Mouse (Mus musculus): ENCODE results near the gene Lsamp. TPM values are rescaled to one million over a fixed set of nuclear protein-coding genes. Genes with fewer than 3 reads are reported as not detected.

Lsamp gene
- polyA plus RNA-seq, 1 experiment from 2014 or later, result not detected

GRCm38 (mm10) chr16:42147164-42147563 lies 2163.0 kb downstream of the Lsamp start:
- Histone ChIP-seq H3K4me3 (ENCODE audit: inconsistent target) (no peak overlapping the region), H3K27ac (no peak overlapping the region), H3K36me3 (ENCODE audit: inconsistent target) (no peaks in the 10 kb centered on the region), H3K79me2 (ENCODE audit: inconsistent target) (no peaks in the 10 kb centered on the region)
- WGBS (ENCODE audit: missing documents), result 85% methylated on average over 6 of the region's 6 CpGs

GRCm38 (mm10) chr16:42149216-42149942 lies 2165.2 kb downstream of the Lsamp start:
- no peak overlapping the region for H3K4me3 ChIP-seq (ENCODE audit: inconsistent target)
- 75% methylated on average over 6 of the region's 6 CpGs for WGBS (ENCODE audit: missing documents)
- no peaks in the 10 kb centered on the region for H3K79me2 ChIP-seq (ENCODE audit: inconsistent target)
- no peak overlapping the region for H3K27ac ChIP-seq
- H3K36me3 ChIP-seq (ENCODE audit: inconsistent target), result no peaks in the 10 kb centered on the region

- H3K36me3 ChIP-seq (ENCODE audit: inconsistent target), result no peaks in the 10 kb centered on the region
- no peak overlapping the region for H3K4me3 ChIP-seq (ENCODE audit: inconsistent target)
- H3K27ac ChIP-seq, result no peak overlapping the region
- no peaks in the 10 kb centered on the region for H3K79me2 ChIP-seq (ENCODE audit: inconsistent target)
- 59% methylated on average over 8 of the region's 8 CpGs for WGBS (ENCODE audit: missing documents)
Measured at GRCm38 (mm10) chr16:42152640-42153039, 2168.5 kb downstream of the Lsamp start.

DNA sequence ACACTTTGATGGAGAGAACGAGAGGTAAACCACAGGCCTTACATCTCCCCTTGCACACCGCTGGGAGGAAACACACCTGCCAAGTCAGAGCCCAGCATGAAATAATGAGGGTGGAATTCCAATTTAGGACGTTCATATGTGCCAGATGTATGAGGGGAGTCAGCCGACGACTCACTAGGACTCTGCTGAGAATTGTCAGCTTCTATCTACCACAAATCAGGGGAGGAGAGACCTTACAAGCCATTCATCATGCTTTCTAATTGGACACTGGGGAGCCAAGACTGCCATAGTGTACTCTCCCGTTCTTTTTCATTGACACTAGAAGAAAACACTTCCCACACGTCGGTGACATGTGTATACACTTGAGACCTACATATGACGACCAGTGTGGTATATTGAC lies 2173.7 kb downstream of the Lsamp start:
- H3K79me2 ChIP-seq (ENCODE audit: inconsistent target), result no peaks in the 10 kb centered on the region

DNA sequence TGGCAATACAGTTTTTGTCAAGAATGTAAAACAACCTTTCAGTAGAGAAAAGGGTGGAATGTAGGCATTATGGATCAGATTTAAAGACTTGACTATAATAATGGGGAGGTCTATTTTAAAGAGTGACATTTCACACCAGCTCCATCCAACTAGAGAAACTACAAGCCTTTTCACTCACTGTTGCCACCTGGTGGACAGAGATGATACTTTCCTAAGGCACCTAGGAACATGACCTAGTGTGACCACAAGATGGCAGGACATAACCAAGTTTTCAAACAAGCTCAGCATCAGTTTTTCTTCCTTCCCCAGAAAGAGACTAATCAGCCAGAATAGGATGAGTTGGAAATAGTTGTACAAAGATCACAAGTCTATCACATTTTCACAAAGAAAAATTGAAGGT lies 2180.8 kb downstream of the Lsamp start:
- no peak overlapping the region for H3K4me3 ChIP-seq (ENCODE audit: inconsistent target)
- no peaks in the 10 kb centered on the region for H3K36me3 ChIP-seq (ENCODE audit: inconsistent target)
- no peak overlapping the region for H3K27ac ChIP-seq
- no peaks in the 10 kb centered on the region for H3K79me2 ChIP-seq (ENCODE audit: inconsistent target)

More for the DNA sequence above, 2173.7 kb downstream of the Lsamp start:
- Histone ChIP-seq H3K4me3 (ENCODE audit: inconsistent target) (no peak overlapping the region), H3K36me3 (ENCODE audit: inconsistent target) (no peaks in the 10 kb centered on the region), H3K27ac (no peak overlapping the region)
- WGBS (ENCODE audit: missing documents), result 84% methylated on average over 9 of the region's 9 CpGs

GRCm38 (mm10) chr16:42168292-42168691 lies 2184.1 kb downstream of the Lsamp start:
- Histone ChIP-seq H3K4me3 (ENCODE audit: inconsistent target) (no peak overlapping the region), H3K79me2 (ENCODE audit: inconsistent target) (no peaks in the 10 kb centered on the region), H3K27ac (no peak overlapping the region), H3K36me3 (ENCODE audit: inconsistent target) (no peaks in the 10 kb centered on the region)
- 90% methylated on average over 9 of the region's 9 CpGs for WGBS (ENCODE audit: missing documents)

- no peak overlapping the region for H3K27ac ChIP-seq
- no peak overlapping the region for H3K4me3 ChIP-seq (ENCODE audit: inconsistent target)
- H3K79me2 ChIP-seq (ENCODE audit: inconsistent target), result no peaks in the 10 kb centered on the region
- H3K36me3 ChIP-seq (ENCODE audit: inconsistent target), result no peaks in the 10 kb centered on the region
- WGBS (ENCODE audit: missing documents), result 21% methylated on average over 8 of the region's 8 CpGs
Measured at GRCm38 (mm10) chr16:42169447-42170140, 2185.4 kb downstream of the Lsamp start.

- Histone ChIP-seq H3K27ac (no peak overlapping the region), H3K36me3 (ENCODE audit: inconsistent target) (no peaks in the 10 kb centered on the region), H3K79me2 (ENCODE audit: inconsistent target) (no peaks in the 10 kb centered on the region), H3K4me3 (ENCODE audit: inconsistent target) (no peak overlapping the region)
- 23% methylated on average over 11 of the region's 11 CpGs for WGBS (ENCODE audit: missing documents)
Measured at GRCm38 (mm10) chr16:42172476-42172875, 2188.3 kb downstream of the Lsamp start.

GRCm38 (mm10) chr16:42178866-42179265 lies 2194.7 kb downstream of the Lsamp start:
- WGBS (ENCODE audit: missing documents), result 100% methylated on average over 2 of the region's 3 CpGs
- no peaks in the 10 kb centered on the region for H3K79me2 ChIP-seq (ENCODE audit: inconsistent target)
- no peaks in the 10 kb centered on the region for H3K36me3 ChIP-seq (ENCODE audit: inconsistent target)
- no peak overlapping the region for H3K4me3 ChIP-seq (ENCODE audit: inconsistent target)
- H3K27ac ChIP-seq, result no peak overlapping the region

DNA sequence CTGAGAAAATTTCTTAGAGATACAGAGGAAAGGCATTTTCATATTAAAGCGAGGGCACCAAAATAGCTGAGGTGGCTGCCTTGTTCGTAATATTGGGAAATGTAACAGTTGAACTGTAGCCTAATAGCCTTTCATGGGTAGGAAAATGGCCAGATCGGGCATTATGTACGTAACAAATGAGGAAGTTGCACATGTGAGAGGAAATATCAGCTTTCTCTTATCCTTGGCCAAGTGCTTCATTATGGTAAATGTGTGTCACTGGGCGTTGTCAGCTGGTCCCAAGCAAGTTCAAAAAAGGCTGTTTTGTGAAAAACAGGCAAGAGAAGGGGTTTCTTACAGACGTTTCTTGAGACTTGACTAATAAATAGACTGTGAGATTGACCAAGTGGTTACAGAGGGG lies 2195.9 kb downstream of the Lsamp start:
- 21% methylated on average over 6 of the region's 6 CpGs for WGBS (ENCODE audit: missing documents)
- no peak overlapping the region for H3K4me3 ChIP-seq (ENCODE audit: inconsistent target)
- H3K79me2 ChIP-seq (ENCODE audit: inconsistent target), result no peaks in the 10 kb centered on the region
- H3K27ac ChIP-seq, result no peak overlapping the region
- no peaks in the 10 kb centered on the region for H3K36me3 ChIP-seq (ENCODE audit: inconsistent target)

DNA sequence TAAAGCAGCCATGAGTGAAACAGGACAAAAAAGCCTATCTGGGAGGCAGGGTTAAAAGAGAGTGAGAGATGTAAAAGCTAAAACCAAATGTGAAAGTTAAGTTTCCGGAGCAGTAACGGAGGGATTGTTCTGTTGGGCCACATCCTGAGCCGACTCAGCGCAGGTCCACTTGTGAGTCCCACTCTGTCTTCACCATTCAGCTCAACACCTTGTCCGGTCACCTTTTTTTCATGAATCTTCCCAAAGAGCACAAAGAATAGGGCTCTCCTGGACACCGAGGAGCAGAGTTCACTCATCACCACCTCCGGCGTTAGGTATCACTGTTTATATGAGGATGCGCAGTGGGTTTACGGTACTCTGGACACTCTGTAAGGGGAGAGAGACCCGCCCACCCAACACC lies 2196.3 kb downstream of the Lsamp start:
- Histone ChIP-seq H3K36me3 (ENCODE audit: inconsistent target) (no peaks in the 10 kb centered on the region), H3K4me3 (ENCODE audit: inconsistent target) (no peak overlapping the region), H3K27ac (no peak overlapping the region), H3K79me2 (ENCODE audit: inconsistent target) (no peaks in the 10 kb centered on the region)
- 98% methylated on average over 11 of the region's 11 CpGs for WGBS (ENCODE audit: missing documents)

- no peaks in the 10 kb centered on the region for H3K36me3 ChIP-seq (ENCODE audit: inconsistent target)
- WGBS (ENCODE audit: missing documents), result 50% methylated on average over 13 of the region's 14 CpGs
- H3K27ac ChIP-seq, result no peak overlapping the region
- no peak overlapping the region for H3K4me3 ChIP-seq (ENCODE audit: inconsistent target)
- no peaks in the 10 kb centered on the region for H3K79me2 ChIP-seq (ENCODE audit: inconsistent target)
Measured at GRCm38 (mm10) chr16:42189431-42190081, 2205.4 kb downstream of the Lsamp start.

DNA sequence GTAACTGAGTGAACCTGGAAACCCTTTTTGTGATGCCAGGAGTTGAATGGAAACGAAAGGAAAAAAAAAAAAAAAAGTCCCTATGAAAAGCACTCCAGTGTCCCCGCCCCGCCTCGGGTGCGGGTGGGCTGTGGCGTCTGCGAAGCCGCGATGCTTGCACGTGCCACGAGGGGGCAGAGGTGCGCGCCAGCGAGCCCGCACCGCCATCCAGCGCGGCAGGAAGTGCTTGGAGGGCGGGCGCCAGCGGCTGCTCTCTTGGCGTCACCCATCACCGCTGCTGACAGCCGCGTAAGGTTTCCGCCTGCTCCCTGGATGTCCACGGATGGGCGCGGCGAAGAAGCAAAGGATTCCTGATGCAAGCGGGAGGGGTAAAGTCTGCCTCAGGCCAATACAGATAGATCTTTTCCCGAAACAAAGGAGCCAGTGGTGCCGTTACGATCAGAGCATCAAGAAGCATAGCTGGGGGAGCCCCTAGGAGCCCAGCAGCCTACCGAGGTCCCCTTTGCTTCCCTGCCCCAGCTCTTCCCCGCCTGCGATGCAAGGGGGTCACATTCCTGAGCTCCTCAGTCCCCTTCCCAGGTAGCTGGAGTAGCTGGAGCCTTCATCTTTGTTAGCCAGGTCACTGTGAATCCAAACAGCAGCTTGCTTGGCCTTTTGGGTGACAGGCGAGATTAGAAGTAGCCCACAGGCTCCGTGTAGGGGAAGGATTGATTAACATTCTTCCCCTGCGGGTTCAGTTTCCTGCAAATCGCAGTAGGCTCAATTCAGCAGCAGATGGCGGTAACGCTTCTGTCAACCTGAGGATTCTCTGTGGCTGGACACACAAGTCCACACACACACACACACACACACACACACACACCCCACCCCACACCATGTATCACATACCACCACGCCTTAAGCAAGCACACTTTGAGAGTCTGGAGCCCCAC lies 2206.2 kb downstream of the Lsamp start:
- WGBS (ENCODE audit: missing documents), result 4% methylated on average over 44 of the region's 44 CpGs
- Histone ChIP-seq H3K27ac (no peak overlapping the region), H3K79me2 (ENCODE audit: inconsistent target) (no peaks in the 10 kb centered on the region)

More for the DNA sequence above, 2206.2 kb downstream of the Lsamp start:
- H3K4me3 ChIP-seq (ENCODE audit: inconsistent target), result no peak overlapping the region
- H3K36me3 ChIP-seq (ENCODE audit: inconsistent target), result no peaks in the 10 kb centered on the region

Measured in macrophage (primary cell).